Mouse (Mus musculus): ENCODE measurements around the gene Asb14.
"Not testable (repeated sequence)": the region's sequence is repeated elsewhere in the genome, so short reads cannot be mapped to it uniquely, and the experiment has no call there.

Gene Asb14

GRCm38 (mm10) chr14:26894392-26894791 is at the start of gene Asb14:
Gene Asb14 (plus strand): TSS chr14:26894557.
- DNase-seq (ENCODE audit: low read depth) = no peak

GRCm38 (mm10) chr14:26853053-26853452 is 41.3 kb upstream of the Asb14 start:
- peak; percentile 3 for DNase-seq (ENCODE audit: low read depth)

GRCm38 (mm10) chr14:26854066-26854465 is 40.3 kb upstream of the Asb14 start:
- no peak for DNase-seq (ENCODE audit: low read depth)

GRCm38 (mm10) chr14:26858364-26858763 is 36.0 kb upstream of the Asb14 start:
- peak; percentile 26 for DNase-seq (ENCODE audit: low read depth)

GRCm38 (mm10) chr14:26859024-26859423 is 35.3 kb upstream of the Asb14 start:
- DNase-seq (ENCODE audit: low read depth) = no peak

GRCm38 (mm10) chr14:26867356-26867755 is 27.0 kb upstream of the Asb14 start:
- peak; percentile 4 for DNase-seq (ENCODE audit: low read depth)

- no peak for DNase-seq (ENCODE audit: low read depth)
Measured at GRCm38 (mm10) chr14:26868299-26868698, 26.1 kb upstream of the Asb14 start.

GRCm38 (mm10) chr14:26878756-26879155 is 15.6 kb upstream of the Asb14 start:
- no peak for DNase-seq (ENCODE audit: low read depth)

- no peak for DNase-seq (ENCODE audit: low read depth)
Measured at GRCm38 (mm10) chr14:26879976-26880375, 14.4 kb upstream of the Asb14 start.

GRCm38 (mm10) chr14:26881700-26882099 is 12.7 kb upstream of the Asb14 start:
- no peak for DNase-seq (ENCODE audit: low read depth)

GRCm38 (mm10) chr14:26887244-26887643 is 7.1 kb upstream of the Asb14 start:
- no peak for DNase-seq (ENCODE audit: low read depth)

- DNase-seq (ENCODE audit: low read depth) = no peak
Measured at GRCm38 (mm10) chr14:26890777-26891176, 3.6 kb upstream of the Asb14 start.

- no peak for DNase-seq (ENCODE audit: low read depth)
Measured at GRCm38 (mm10) chr14:26899490-26899889, 5.1 kb downstream of the Asb14 start.

- DNase-seq (ENCODE audit: low read depth) = no peak
Measured at GRCm38 (mm10) chr14:26900893-26901292, 6.5 kb downstream of the Asb14 start.

- no peak for DNase-seq (ENCODE audit: low read depth)
Measured at GRCm38 (mm10) chr14:26907401-26907800, 13.0 kb downstream of the Asb14 start.

GRCm38 (mm10) chr14:26910461-26910860 is 16.1 kb downstream of the Asb14 start:
- not testable (repeated sequence) for DNase-seq (ENCODE audit: low read depth)

- DNase-seq (ENCODE audit: low read depth) = no peak
Measured at GRCm38 (mm10) chr14:26911201-26911600, 16.8 kb downstream of the Asb14 start.

GRCm38 (mm10) chr14:26911826-26912225 is 17.5 kb downstream of the Asb14 start:
- no peak for DNase-seq (ENCODE audit: low read depth)

GRCm38 (mm10) chr14:26913681-26914268 is 19.4 kb downstream of the Asb14 start:
- no peak for DNase-seq (ENCODE audit: low read depth)

GRCm38 (mm10) chr14:26919310-26919709 is 25.0 kb downstream of the Asb14 start:
- no peak for DNase-seq (ENCODE audit: low read depth)

- DNase-seq (ENCODE audit: low read depth) = no peak
Measured at GRCm38 (mm10) chr14:26923702-26924421, 29.5 kb downstream of the Asb14 start.

GRCm38 (mm10) chr14:26934891-26935290 is 40.5 kb downstream of the Asb14 start:
- DNase-seq (ENCODE audit: low read depth) = no peak

GRCm38 (mm10) chr14:26935558-26935957 is 41.2 kb downstream of the Asb14 start:
- no peak for DNase-seq (ENCODE audit: low read depth)

GRCm38 (mm10) chr14:26956139-26956538 is 61.8 kb downstream of the Asb14 start:
- DNase-seq (ENCODE audit: low read depth) = not testable (repeated sequence)

Measured in naive thymus-derived CD4-positive, alpha-beta T cell, adult 2 months (primary cell).